ENCODE assay signal across 22 mouse cellular contexts in genomic region chr17:72115271-72115944, GRCm38 (mm10).
DNase-seq lines count a peak whose midpoint lies in the region; ATAC-seq lines count a peak whose summit lies in the region.
"Had no signal": no experiment of that assay in that cellular context is flagged by ENCODE, and none has a peak within 500 bp of the region (broad histone marks: within the 10 kb centered on the region; RNA-seq: fewer than 3 reads in every experiment).

No protein-coding gene starts in this region.

- H3K27ac ChIP-seq in forebrain, embryonic 14.5 days (ENCODE audit: low read depth, low read length) = peak overlapping the region; percentile 39; the same call in 1 of the 2 replicates
- no peak overlapping the region for H3K27ac ChIP-seq in forebrain, embryonic 11.5 days (ENCODE audit: low read depth, low read length)
- H3K27ac ChIP-seq in midbrain, embryonic 13.5 days = peak overlapping the region; percentile 4; the same call in 1 of the 2 replicates
- H3K27ac ChIP-seq in midbrain, embryonic 11.5 days (ENCODE audit: low read depth, low read length) = no peak overlapping the region
- H3K27ac ChIP-seq in heart, embryonic 10.5 days = no peak overlapping the region
- H3K27ac ChIP-seq: heart, embryonic 13.5 days; intestine, embryonic 15.5 days; left cerebral cortex, adult 2 months had no signal

- no peak overlapping the region for H3K4me3 ChIP-seq in forebrain, embryonic 14.5 days (ENCODE audit: low read depth, low read length)
- H3K4me3 ChIP-seq in forebrain, embryonic 11.5 days (ENCODE audit: low read depth, low read length) = no peak overlapping the region
- H3K4me3 ChIP-seq in midbrain, embryonic 13.5 days (replicated peaks) = no peak overlapping the region
- H3K4me3 ChIP-seq in midbrain, embryonic 11.5 days (ENCODE audit: low read depth, low read length) = no peak overlapping the region
- no peak overlapping the region for H3K4me3 ChIP-seq in heart, embryonic 10.5 days
- H3K4me3 ChIP-seq: heart, embryonic 13.5 days; intestine, embryonic 15.5 days; left cerebral cortex, adult 2 months had no signal

- ATAC-seq in forebrain, embryonic 14.5 days = no peak
- ATAC-seq in forebrain, embryonic 11.5 days (replicated peaks; ENCODE audit: low FRiP score) = no peak
- peak; percentile 37; the same call in 1 of the 2 replicates for ATAC-seq in midbrain, embryonic 13.5 days
- no peak for ATAC-seq in midbrain, embryonic 11.5 days (ENCODE audit: low FRiP score)
- ATAC-seq: intestine, embryonic 15.5 days; lung, postnatal 0 days had no signal

- 45% methylated on average over 12 of the region's 12 CpGs for WGBS in forebrain, embryonic 14.5 days
- WGBS in forebrain, embryonic 11.5 days = 49% methylated on average over 12 of the region's 12 CpGs
- 35% methylated on average over 12 of the region's 12 CpGs for WGBS in midbrain, embryonic 13.5 days
- WGBS in midbrain, embryonic 11.5 days = 45% methylated on average over 12 of the region's 12 CpGs
- 56% methylated on average over 12 of the region's 12 CpGs for WGBS in heart, embryonic 10.5 days

- H3K4me1 ChIP-seq in forebrain, embryonic 14.5 days (ENCODE audit: control insufficient read depth, insufficient read depth, low read length) = peaks cover 14% of the 10 kb centered on the region
- H3K4me1 ChIP-seq in forebrain, embryonic 11.5 days (replicated peaks; ENCODE audit: control insufficient read depth, insufficient read depth, low read length) = no peaks in the 10 kb centered on the region; the same call in 1 of the 2 replicates
- peaks cover 15% of the 10 kb centered on the region for H3K4me1 ChIP-seq in midbrain, embryonic 13.5 days (replicated peaks)
- H3K4me1 ChIP-seq in midbrain, embryonic 11.5 days (ENCODE audit: control insufficient read depth, insufficient read depth, low read length) = 0 out of 2 replicates have a peak, but pooled peaks cover 4% of the 10 kb centered on the region
- H3K4me1 ChIP-seq in heart, embryonic 10.5 days = no peaks in the 10 kb centered on the region
- H3K4me1 ChIP-seq: heart, embryonic 13.5 days; intestine, embryonic 15.5 days had no signal

- H3K36me3 ChIP-seq in forebrain, embryonic 14.5 days (ENCODE audit: control insufficient read depth, insufficient read depth, low read length) = no peaks in the 10 kb centered on the region
- H3K36me3 ChIP-seq in forebrain, embryonic 11.5 days (ENCODE audit: control insufficient read depth, insufficient read depth, low read length) = no peaks in the 10 kb centered on the region
- H3K36me3 ChIP-seq in midbrain, embryonic 13.5 days = no peaks in the 10 kb centered on the region
- no peaks in the 10 kb centered on the region for H3K36me3 ChIP-seq in midbrain, embryonic 11.5 days (ENCODE audit: control insufficient read depth, insufficient read depth, low read length)
- no peaks in the 10 kb centered on the region for H3K36me3 ChIP-seq in heart, embryonic 10.5 days
- H3K36me3 ChIP-seq: heart, embryonic 13.5 days; intestine, embryonic 15.5 days had no signal

- H3K9ac ChIP-seq in forebrain, embryonic 14.5 days (ENCODE audit: low read length) = no peak overlapping the region
- no peak overlapping the region for H3K9ac ChIP-seq in forebrain, embryonic 11.5 days (ENCODE audit: low read length)
- peak overlapping the region; percentile 41; the same call in 1 of the 2 replicates for H3K9ac ChIP-seq in midbrain, embryonic 13.5 days (replicated peaks)
- H3K9ac ChIP-seq in midbrain, embryonic 11.5 days (ENCODE audit: low read length) = no peak overlapping the region
- H3K9ac ChIP-seq: heart, embryonic 13.5 days; intestine, embryonic 15.5 days had no signal

- DNase-seq in forebrain, embryonic 14.5 days (ENCODE audit: low spot score) = peak; percentile 62
- DNase-seq in forebrain, embryonic 11.5 days (ENCODE audit: low spot score) = no peak
- no peak for DNase-seq in midbrain, embryonic 11.5 days (ENCODE audit: low spot score, missing footprints)
- peak; percentile 14 for DNase-seq in neural tube, embryonic 10.5 days (ENCODE audit: extremely low spot score, low spot score)
- DNase-seq in heart, embryonic 10.5 days (ENCODE audit: low spot score) = no peak
- no peak for DNase-seq in ovary, postnatal 14 days (ENCODE audit: low spot score)
- DNase-seq: adrenal gland, postnatal 14 days; cerebellum, adult 18-20 months; cerebellum, postnatal 25 days; heart, postnatal 36 days; kidney, adult 9 months; kidney, postnatal 25 days; left cerebral cortex, postnatal 4 days; liver; spleen, adult 18-20 months; thymus, postnatal 4 days had no signal

- no peaks in the 10 kb centered on the region for H3K27me3 ChIP-seq in forebrain, embryonic 14.5 days (replicated peaks; ENCODE audit: control insufficient read depth, insufficient read depth, low read length)
- H3K27me3 ChIP-seq in forebrain, embryonic 11.5 days (ENCODE audit: control insufficient read depth, insufficient read depth, low read length) = no peaks in the 10 kb centered on the region
- H3K27me3 ChIP-seq in midbrain, embryonic 13.5 days = no peaks in the 10 kb centered on the region
- H3K27me3 ChIP-seq in midbrain, embryonic 11.5 days (ENCODE audit: control insufficient read depth, insufficient read depth, low read length) = no peaks in the 10 kb centered on the region
- H3K27me3 ChIP-seq in heart, embryonic 10.5 days (ENCODE audit: insufficient read depth, poor library complexity, severe bottlenecking) = peaks cover 3% of the 10 kb centered on the region; the same call in 1 of the 2 replicates
- H3K27me3 ChIP-seq: CH12.LX; intestine, embryonic 15.5 days had no signal

- H3K4me2 ChIP-seq in forebrain, embryonic 14.5 days (ENCODE audit: low read length) = peak overlapping the region; percentile 4; the same call in 1 of the 2 replicates
- no peak overlapping the region for H3K4me2 ChIP-seq in forebrain, embryonic 11.5 days (ENCODE audit: low read depth, low read length, severe bottlenecking)
- no peak overlapping the region for H3K4me2 ChIP-seq in midbrain, embryonic 13.5 days (replicated peaks)
- no peak overlapping the region; the same call in 1 of the 2 replicates for H3K4me2 ChIP-seq in midbrain, embryonic 11.5 days
- H3K4me2 ChIP-seq: heart, embryonic 13.5 days; intestine, embryonic 15.5 days had no signal

- H3K9me3 ChIP-seq in forebrain, embryonic 14.5 days (replicated peaks; ENCODE audit: control insufficient read depth, low read length) = no peaks in the 10 kb centered on the region
- no peaks in the 10 kb centered on the region for H3K9me3 ChIP-seq in forebrain, embryonic 11.5 days (ENCODE audit: control insufficient read depth, low read length)
- H3K9me3 ChIP-seq in midbrain, embryonic 13.5 days = no peaks in the 10 kb centered on the region
- H3K9me3 ChIP-seq in midbrain, embryonic 11.5 days (ENCODE audit: control insufficient read depth, low read length) = no peaks in the 10 kb centered on the region
- no peaks in the 10 kb centered on the region for H3K9me3 ChIP-seq in heart, embryonic 10.5 days
- H3K9me3 ChIP-seq: heart, embryonic 13.5 days; intestine, embryonic 15.5 days had no signal

Comparison
In these comparisons a context has a peak if more than half of its experiments do, and no peak if none do; other contexts are left out.
1. DNase-seq: peak in forebrain, embryonic 14.5 days (single experiment) and neural tube, embryonic 10.5 days (single experiment); none in forebrain, embryonic 11.5 days (single experiment), midbrain, embryonic 11.5 days (single experiment), heart, embryonic 10.5 days (single experiment) and ovary, postnatal 14 days (single experiment).
2. H3K27ac ChIP-seq: peak in forebrain, embryonic 14.5 days (single experiment) and midbrain, embryonic 13.5 days (single experiment); none in forebrain, embryonic 11.5 days (single experiment), midbrain, embryonic 11.5 days (single experiment) and heart, embryonic 10.5 days (single experiment).